Mouse (Mus musculus) MEL (cell line): ENCODE measurements around the gene Dpy19l3. TPM values are rescaled to one million over a fixed set of nuclear protein-coding genes. Genes with fewer than 3 reads are reported as not detected.

ENCODE experiments used
- polyA plus RNA-seq, 2 experiments: library from polyadenylated mRNA; stranded (reverse) in 1 of 2; unstranded in 1 of 2; fragments of >175 nt in 1 of 2; fragments of >200 nt in 1 of 2; gene quantifications; 2 replicates each; pipeline versions ENCODE4 v1.2.1 to v1.2.4; 2012; ENCODE audit warnings: low replicate concordance in 2 of 2, low read depth in 1 of 2; ENCODE audit not compliant: insufficient read length in 2 of 2, insufficient read depth in 1 of 2, missing spikeins in 1 of 2
- total RNA-seq: library from RNA; depleted of rRNA; stranded (reverse); fragments of 300-350 nt; gene quantifications from 2 replicates; pipeline ENCODE4 v1.2.3, GENCODE M21; 2012; rRNA removed

Dpy19l3 gene
- total and polyA plus RNA-seq, 3 experiments = 7.4 to 9.9 TPM; not detected in 1

Other genes with a start within 250 kb of the Dpy19l3 start
- 0.26 and 0.50 TPM in 2 replicates for gene Tdrd12, start 216.7 kb downstream of the Dpy19l3 start, total RNA-seq
- under 1 TPM in 1 of 2 experiments, not detected in 1; 0.25 TPM for gene Tdrd12, start 216.7 kb downstream of the Dpy19l3 start, polyA plus RNA-seq
- gene Nudt19, start 198.2 kb downstream of the Dpy19l3 start, total RNA-seq = 83.2 and 89.1 TPM in 2 replicates
- 100 to 1,000 TPM in 1 of 2 experiments, 10 to 100 TPM in 1; 67.6 to 631 TPM for gene Nudt19, start 198.2 kb downstream of the Dpy19l3 start, polyA plus RNA-seq
- 0.10 and 0.12 TPM in 2 replicates for gene Rgs9bp, start 168.9 kb downstream of the Dpy19l3 start, total RNA-seq
- under 1 TPM in 1 of 2 experiments, not detected in 1; 0.43 TPM for gene Rgs9bp, start 168.9 kb downstream of the Dpy19l3 start, polyA plus RNA-seq
- 74.2 and 74.9 TPM in 2 replicates for gene Ankrd27, start 168.2 kb downstream of the Dpy19l3 start, total RNA-seq
- 100 to 1,000 TPM in 1 of 2 experiments, 10 to 100 TPM in 1; 49.0 to 103 TPM for gene Ankrd27, start 168.2 kb downstream of the Dpy19l3 start, polyA plus RNA-seq
- 221 and 232 TPM in 2 replicates for gene Pdcd5, start 106.9 kb downstream of the Dpy19l3 start, total RNA-seq
- gene Pdcd5, start 106.9 kb downstream of the Dpy19l3 start, polyA plus RNA-seq = 1,000 to 10,000 TPM in 1 of 2 experiments, 100 to 1,000 TPM in 1; 118 to 1,267 TPM
- 16.0 and 16.4 TPM in 2 replicates for gene Zfp507, start 48.5 kb upstream of the Dpy19l3 start, total RNA-seq
- 10 to 100 TPM; 17.7 to 67.2 TPM for gene Zfp507, start 48.5 kb upstream of the Dpy19l3 start, polyA plus RNA-seq